Mouse (Mus musculus): ENCODE measurements around the gene Satb2. TPM values are rescaled to one million over a fixed set of nuclear protein-coding genes. Genes with fewer than 3 reads are reported as not detected.

Satb2 gene
- 13.1 and 18.4 TPM in 2 replicates for polyA plus RNA-seq (2014; fragmentation: Nextera tagmentation; extraction: Ambion mirVana)

DNA sequence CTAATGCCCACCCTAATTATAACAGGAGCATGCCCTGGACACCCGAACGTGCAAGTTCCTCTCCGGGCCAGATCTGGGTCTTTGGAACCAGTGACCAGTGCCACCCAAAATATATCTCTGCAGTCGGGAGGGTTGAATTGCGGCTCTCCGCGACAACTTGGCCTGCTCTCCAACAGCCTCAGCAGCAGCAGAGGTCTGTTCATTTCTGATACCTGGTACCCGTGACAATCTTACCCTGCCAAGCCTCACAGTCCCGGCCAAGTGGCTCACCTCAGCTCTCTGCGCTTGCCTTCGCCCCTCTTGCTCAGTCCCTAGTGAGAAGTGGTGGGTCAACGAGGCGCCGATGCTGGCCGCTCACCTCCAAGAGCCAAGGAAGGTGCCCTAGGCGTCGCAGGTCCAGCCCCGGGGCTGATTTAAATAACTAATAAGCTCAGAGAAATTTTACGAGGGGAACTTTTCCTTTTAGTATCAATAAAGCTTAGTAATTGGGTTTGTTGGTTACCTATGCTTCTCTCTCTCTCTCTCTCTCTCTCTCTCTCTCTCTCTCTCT, at the start of gene Satb2:
TSS of gene Satb2 (minus strand) at position 500 of the 550 bp plus-strand sequence.
- ATAC-seq (replicated peaks; ENCODE audit: insufficient number of reproducible peaks, low FRiP score, low TSS enrichment, low read depth) (no peak), DNase-seq (ENCODE audit: low spot score) (peak; percentile 25)
- H3K4me3 ChIP-seq (ENCODE audit: low read depth, low read length) = peak within 1 kb of the TSS; percentile 31
- peak within 1 kb of the TSS; percentile 28; the same call in 1 of the 2 replicates for H3K27ac ChIP-seq (replicated peaks; ENCODE audit: low read depth, low read length)
- peaks cover 43% of the 10 kb centered on the region for H3K27me3 ChIP-seq (ENCODE audit: control insufficient read depth, insufficient read depth, low read length)
- H3K9ac ChIP-seq (replicated peaks; ENCODE audit: low read length) = peak within 1 kb of the TSS; percentile 64
- peak within 1 kb of the TSS; percentile 32 for H3K4me2 ChIP-seq (ENCODE audit: low read depth, low read length)
- no peaks in the 10 kb centered on the region for H3K9me3 ChIP-seq (replicated peaks; ENCODE audit: control insufficient read depth, low read length)
- no peaks in the 10 kb centered on the region for H3K36me3 ChIP-seq (replicated peaks; ENCODE audit: control insufficient read depth, insufficient read depth, low read depth, low read length)
- H3K4me1 ChIP-seq (ENCODE audit: control insufficient read depth, insufficient read depth, low read length) = no peaks in the 10 kb centered on the region; the same call in none of the 2 replicates
- under 1% methylated on average over 19 of the region's 19 CpGs for WGBS

DNA sequence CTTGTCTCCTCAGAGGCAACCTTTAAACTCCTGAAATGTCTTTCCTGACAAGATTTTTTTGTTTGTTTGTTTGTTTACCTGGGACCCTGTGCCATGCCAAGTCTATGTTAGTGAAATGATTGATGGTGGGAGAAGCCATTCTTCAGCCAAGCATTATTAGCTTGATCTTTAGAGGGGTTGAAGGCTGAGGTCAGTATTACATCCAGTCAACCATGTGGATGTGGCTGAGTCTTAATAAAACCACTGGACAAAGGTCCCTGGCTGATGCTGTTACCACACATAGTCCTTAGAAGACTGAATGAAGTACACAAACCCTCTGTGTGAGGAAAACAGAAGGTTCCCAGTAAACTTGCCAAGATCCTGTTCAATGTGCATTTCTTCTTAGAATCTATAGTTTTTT, 40.5 kb upstream of the Satb2 start:
- Histone ChIP-seq H3K9ac (replicated peaks; ENCODE audit: low read length) (no peak overlapping the region), H3K27me3 (ENCODE audit: control insufficient read depth, insufficient read depth, low read length) (no peaks in the 10 kb centered on the region), H3K27ac (replicated peaks; ENCODE audit: low read depth, low read length) (no peak overlapping the region), H3K4me2 (ENCODE audit: low read depth, low read length) (no peak overlapping the region), H3K4me1 (ENCODE audit: control insufficient read depth, insufficient read depth, low read length) (no peaks in the 10 kb centered on the region), H3K9me3 (replicated peaks; ENCODE audit: control insufficient read depth, low read length) (no peaks in the 10 kb centered on the region), H3K36me3 (replicated peaks; ENCODE audit: control insufficient read depth, insufficient read depth, low read depth, low read length) (no peaks in the 10 kb centered on the region), H3K4me3 (ENCODE audit: low read depth, low read length) (no peak overlapping the region)
- DNase-seq (ENCODE audit: low spot score) (no peak), ATAC-seq (replicated peaks; ENCODE audit: insufficient number of reproducible peaks, low FRiP score, low TSS enrichment, low read depth) (no peak)

DNA sequence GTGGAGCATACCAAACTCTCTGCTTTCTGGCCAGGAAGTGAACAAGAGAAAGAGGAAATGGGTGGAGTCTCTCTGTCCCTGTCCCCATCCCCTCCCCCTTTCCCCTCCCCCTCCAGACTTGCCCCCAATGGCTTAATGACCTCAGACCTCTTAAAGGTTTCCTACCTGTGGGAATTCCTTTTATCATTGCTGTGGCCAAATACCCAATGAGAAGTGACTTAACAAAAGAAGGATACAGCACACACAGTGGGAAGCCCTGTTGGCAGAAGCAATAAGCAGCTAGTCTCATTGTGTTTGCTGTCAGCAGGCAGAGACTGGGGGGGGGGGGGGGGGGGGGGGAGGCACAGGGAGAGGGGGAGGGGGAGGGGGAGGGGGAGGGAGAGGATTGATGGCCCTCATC, 35.4 kb upstream of the Satb2 start:
- H3K4me2 ChIP-seq (ENCODE audit: low read depth, low read length) = no peak overlapping the region
- no peaks in the 10 kb centered on the region for H3K36me3 ChIP-seq (replicated peaks; ENCODE audit: control insufficient read depth, insufficient read depth, low read depth, low read length)
- no peak overlapping the region for H3K4me3 ChIP-seq (ENCODE audit: low read depth, low read length)
- H3K4me1 ChIP-seq (ENCODE audit: control insufficient read depth, insufficient read depth, low read length) = no peaks in the 10 kb centered on the region
- DNase-seq (ENCODE audit: low spot score) (no peak), ATAC-seq (replicated peaks; ENCODE audit: insufficient number of reproducible peaks, low FRiP score, low TSS enrichment, low read depth) (no peak)
- no peaks in the 10 kb centered on the region for H3K9me3 ChIP-seq (replicated peaks; ENCODE audit: control insufficient read depth, low read length)
- no peak overlapping the region for H3K9ac ChIP-seq (replicated peaks; ENCODE audit: low read length)
- no peaks in the 10 kb centered on the region for H3K27me3 ChIP-seq (ENCODE audit: control insufficient read depth, insufficient read depth, low read length)
- no peak overlapping the region for H3K27ac ChIP-seq (replicated peaks; ENCODE audit: low read depth, low read length)

- H3K4me3 ChIP-seq (ENCODE audit: low read depth, low read length) = no peak overlapping the region
- ATAC-seq (replicated peaks; ENCODE audit: insufficient number of reproducible peaks, low FRiP score, low TSS enrichment, low read depth) (no peak), DNase-seq (ENCODE audit: low spot score) (no peak)
- no peak overlapping the region for H3K9ac ChIP-seq (replicated peaks; ENCODE audit: low read length)
- H3K9me3 ChIP-seq (replicated peaks; ENCODE audit: control insufficient read depth, low read length) = no peaks in the 10 kb centered on the region
- H3K27ac ChIP-seq (replicated peaks; ENCODE audit: low read depth, low read length) = no peak overlapping the region
- H3K36me3 ChIP-seq (replicated peaks; ENCODE audit: control insufficient read depth, insufficient read depth, low read depth, low read length) = no peaks in the 10 kb centered on the region
- H3K4me2 ChIP-seq (ENCODE audit: low read depth, low read length) = no peak overlapping the region
- no peaks in the 10 kb centered on the region for H3K4me1 ChIP-seq (ENCODE audit: control insufficient read depth, insufficient read depth, low read length)
- H3K27me3 ChIP-seq (ENCODE audit: control insufficient read depth, insufficient read depth, low read length) = no peaks in the 10 kb centered on the region
- WGBS = 71% methylated on average over 4 of the region's 4 CpGs
Observed at GRCm38 (mm10) chr1:57009171-57009570, 30.7 kb upstream of the Satb2 start.

DNA sequence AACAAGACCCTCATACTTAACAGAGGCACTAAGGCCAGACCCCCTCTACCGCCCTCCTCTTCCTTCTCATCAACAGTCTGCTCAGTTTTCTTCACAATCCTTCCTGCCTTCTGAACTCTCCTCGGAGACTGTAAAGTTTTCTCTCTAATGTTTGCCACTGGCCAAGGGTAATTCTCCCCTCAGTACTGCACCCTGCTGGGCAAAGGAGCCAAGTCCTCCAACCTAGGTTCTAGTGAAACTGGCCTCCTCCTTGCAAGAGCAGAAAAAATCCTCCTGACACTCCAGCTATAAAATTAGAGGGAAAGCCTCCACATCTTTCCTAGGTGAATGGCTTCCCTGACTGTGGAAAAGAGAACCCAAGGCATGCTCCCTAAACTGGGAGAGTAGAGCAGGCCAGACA, 16.6 kb upstream of the Satb2 start:
- WGBS = 61% methylated on average over 2 of the region's 2 CpGs
- H3K4me3 ChIP-seq (ENCODE audit: low read depth, low read length) = no peak overlapping the region
- ATAC-seq (replicated peaks; ENCODE audit: insufficient number of reproducible peaks, low FRiP score, low TSS enrichment, low read depth) (no peak), DNase-seq (ENCODE audit: low spot score) (no peak)
- H3K9me3 ChIP-seq (replicated peaks; ENCODE audit: control insufficient read depth, low read length) = no peaks in the 10 kb centered on the region
- H3K36me3 ChIP-seq (replicated peaks; ENCODE audit: control insufficient read depth, insufficient read depth, low read depth, low read length) = no peaks in the 10 kb centered on the region
- no peak overlapping the region for H3K9ac ChIP-seq (replicated peaks; ENCODE audit: low read length)
- no peaks in the 10 kb centered on the region for H3K4me1 ChIP-seq (ENCODE audit: control insufficient read depth, insufficient read depth, low read length)
- H3K27ac ChIP-seq (replicated peaks; ENCODE audit: low read depth, low read length) = no peak overlapping the region
- no peak overlapping the region for H3K4me2 ChIP-seq (ENCODE audit: low read depth, low read length)
- H3K27me3 ChIP-seq (ENCODE audit: control insufficient read depth, insufficient read depth, low read length) = no peaks in the 10 kb centered on the region

DNA sequence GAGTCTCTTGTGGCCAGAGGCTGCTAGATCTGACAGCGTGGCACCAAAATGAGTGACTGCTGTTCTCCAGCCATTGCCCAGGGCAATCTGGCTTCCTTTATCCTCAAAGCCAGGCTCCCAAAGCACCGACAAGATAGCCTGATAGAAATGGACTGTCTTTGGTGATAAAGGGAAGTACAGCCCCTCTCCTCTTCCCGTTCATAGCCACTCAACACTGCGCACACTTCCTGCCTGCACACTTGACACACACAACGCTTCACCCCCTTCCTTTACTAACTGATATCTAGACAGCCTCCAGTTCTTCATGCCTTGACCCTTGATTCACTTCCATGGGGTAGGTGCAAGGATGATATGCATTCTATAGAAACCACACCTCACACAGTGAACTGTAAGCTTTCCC, 13.9 kb upstream of the Satb2 start:
- 56% methylated on average over 5 of the region's 5 CpGs for WGBS
- no peaks in the 10 kb centered on the region for H3K27me3 ChIP-seq (ENCODE audit: control insufficient read depth, insufficient read depth, low read length)
- no peaks in the 10 kb centered on the region for H3K36me3 ChIP-seq (replicated peaks; ENCODE audit: control insufficient read depth, insufficient read depth, low read depth, low read length)
- DNase-seq (ENCODE audit: low spot score) (no peak), ATAC-seq (replicated peaks; ENCODE audit: insufficient number of reproducible peaks, low FRiP score, low TSS enrichment, low read depth) (no peak)
- H3K4me2 ChIP-seq (ENCODE audit: low read depth, low read length) = no peak overlapping the region
- no peak overlapping the region for H3K27ac ChIP-seq (replicated peaks; ENCODE audit: low read depth, low read length)
- no peak overlapping the region for H3K9ac ChIP-seq (replicated peaks; ENCODE audit: low read length)
- no peaks in the 10 kb centered on the region for H3K9me3 ChIP-seq (replicated peaks; ENCODE audit: control insufficient read depth, low read length)
- no peaks in the 10 kb centered on the region for H3K4me1 ChIP-seq (ENCODE audit: control insufficient read depth, insufficient read depth, low read length)
- H3K4me3 ChIP-seq (ENCODE audit: low read depth, low read length) = no peak overlapping the region

GRCm38 (mm10) chr1:56991613-56992012, 13.2 kb upstream of the Satb2 start:
- 59% methylated on average over 4 of the region's 4 CpGs for WGBS
- DNase-seq (ENCODE audit: low spot score) = no peak
- H3K4me2 ChIP-seq (ENCODE audit: low read depth, low read length) = no peak overlapping the region
- no peak for ATAC-seq (replicated peaks; ENCODE audit: insufficient number of reproducible peaks, low FRiP score, low TSS enrichment, low read depth)
- H3K36me3 ChIP-seq (replicated peaks; ENCODE audit: control insufficient read depth, insufficient read depth, low read depth, low read length) = no peaks in the 10 kb centered on the region
- no peak overlapping the region for H3K27ac ChIP-seq (replicated peaks; ENCODE audit: low read depth, low read length)
- no peak overlapping the region for H3K9ac ChIP-seq (replicated peaks; ENCODE audit: low read length)
- H3K4me3 ChIP-seq (ENCODE audit: low read depth, low read length) = no peak overlapping the region
- no peaks in the 10 kb centered on the region for H3K4me1 ChIP-seq (ENCODE audit: control insufficient read depth, insufficient read depth, low read length)
- H3K27me3 ChIP-seq (ENCODE audit: control insufficient read depth, insufficient read depth, low read length) = peaks cover 1% of the 10 kb centered on the region; the same call in 1 of the 2 replicates
- H3K9me3 ChIP-seq (replicated peaks; ENCODE audit: control insufficient read depth, low read length) = no peaks in the 10 kb centered on the region

DNA sequence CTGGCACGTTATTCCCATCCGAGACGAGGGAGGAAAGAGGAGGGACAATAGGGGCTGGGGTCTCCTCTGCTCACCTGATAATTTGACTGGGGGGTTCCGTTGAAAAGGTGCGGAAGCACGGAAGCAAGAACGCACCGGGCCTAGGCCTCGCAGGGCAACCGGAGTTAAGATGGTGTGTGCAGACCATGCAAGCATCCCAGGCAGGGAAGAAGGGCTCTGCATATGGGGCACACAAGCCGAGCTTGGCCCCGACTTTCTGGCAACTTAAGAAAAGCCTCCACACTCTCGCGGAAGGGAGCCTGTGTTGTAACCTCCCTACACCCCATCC, 6.0 kb upstream of the Satb2 start:
- no peak overlapping the region for H3K4me3 ChIP-seq (ENCODE audit: low read depth, low read length)
- no peak overlapping the region; the same call in 1 of the 2 replicates for H3K4me2 ChIP-seq (ENCODE audit: low read depth, low read length)
- no peaks in the 10 kb centered on the region for H3K36me3 ChIP-seq (replicated peaks; ENCODE audit: control insufficient read depth, insufficient read depth, low read depth, low read length)
- DNase-seq (ENCODE audit: low spot score) = no peak
- no peak overlapping the region for H3K27ac ChIP-seq (replicated peaks; ENCODE audit: low read depth, low read length)
- no peak for ATAC-seq (replicated peaks; ENCODE audit: insufficient number of reproducible peaks, low FRiP score, low TSS enrichment, low read depth)
- H3K9ac ChIP-seq (replicated peaks; ENCODE audit: low read length) = no peak overlapping the region
- no peaks in the 10 kb centered on the region for H3K9me3 ChIP-seq (replicated peaks; ENCODE audit: control insufficient read depth, low read length)
- H3K4me1 ChIP-seq (ENCODE audit: control insufficient read depth, insufficient read depth, low read length) = peaks cover 3% of the 10 kb centered on the region; the same call in 1 of the 2 replicates
- WGBS = 4% methylated on average over 14 of the region's 14 CpGs
- H3K27me3 ChIP-seq (ENCODE audit: control insufficient read depth, insufficient read depth, low read length) = peaks cover 54% of the 10 kb centered on the region

Data from embryonic facial prominence, embryonic 11.5 days (tissue).